Mouse (Mus musculus) forebrain, embryonic 14.5 days (tissue): Measurements from ENCODE around the gene Ampd2. TPM values are rescaled to one million over a fixed set of nuclear protein-coding genes. Genes with fewer than 3 reads are reported as not detected.

ENCODE experiments used
- ATAC-seq: fragments of 200-750 bp; cut with Nextera tagmentation; 2 replicates; pipeline ENCODE4 v1.8.0; 2017; ENCODE audit warnings: mild to moderate bottlenecking, moderate library complexity
- DNase-seq: peaks from one replicate; pipeline ENCODE4 v3.0.0-alpha.2; 2015; ENCODE audit warnings: low spot score
- H3K27ac ChIP-seq: fragments of 300-500 bp; sonication (generic); 2 replicates; pipeline ENCODE4 v1.5.1; 2014; ENCODE audit warnings: low read depth, mild to moderate bottlenecking, control low read depth, low read length, moderate library complexity
- H3K27me3 ChIP-seq: fragments of 300-500 bp; sonication (generic); replicated peaks from 2 replicates; pipeline ENCODE4 v1.6.1; 2014; ENCODE audit warnings: low read length, control low read depth, mixed read lengths; ENCODE audit not compliant: control insufficient read depth, insufficient read depth
- H3K36me3 ChIP-seq: fragments of 300-500 bp; sonication (generic); 2 replicates; pipeline ENCODE4 v1.6.1; 2014; ENCODE audit warnings: low read length, control low read depth; ENCODE audit not compliant: control insufficient read depth, insufficient read depth
- H3K4me1 ChIP-seq: fragments of 300-500 bp; sonication (generic); 2 replicates; pipeline ENCODE4 v1.6.1; 2014; ENCODE audit warnings: antibody characterized with exemption, low read length, control low read depth; ENCODE audit not compliant: control insufficient read depth, insufficient read depth
- H3K4me2 ChIP-seq: fragments of 300-500 bp; sonication (generic); 2 replicates; pipeline ENCODE4 v1.6.1; 2014; ENCODE audit warnings: mild to moderate bottlenecking, control low read depth, low read length
- H3K4me3 ChIP-seq: fragments of 300-500 bp; sonication (generic); 2 replicates; pipeline ENCODE4 v1.5.1; 2014; ENCODE audit warnings: low read depth, low read length, control low read depth
- H3K9ac ChIP-seq: fragments of 300-500 bp; sonication (generic); 2 replicates; pipeline ENCODE4 v1.6.1; 2014; ENCODE audit warnings: mild to moderate bottlenecking, low read length, control low read depth, moderate library complexity
- H3K9me3 ChIP-seq: fragments of 300-500 bp; sonication (generic); replicated peaks from 2 replicates; pipeline ENCODE4 v1.6.1; 2016; ENCODE audit warnings: low read length, control low read depth, mixed read lengths; ENCODE audit not compliant: control insufficient read depth
- WGBS: fragments of 180-500 bp; shearing (Covaris S2); extraction: QIAGEN DNeasy Blood & Tissue Kit; methylation state at CpG from one replicate; pipeline ENCODE4 v1.1.7; 2014; 5-methylcytosine and 5-hydroxymethylcytosine counted together
- polyA plus RNA-seq: library from polyadenylated mRNA; unstranded; fragments of >200 nt; fragmentation: Nextera tagmentation; extraction: Ambion mirVana; gene quantifications from 2 replicates; pipeline ENCODE4 v1.2.1, GENCODE M21; 2014

The Ampd2 gene
- polyA plus RNA-seq, 1 experiment from 2014 or later, result 27.1 TPM

GRCm38 (mm10) chr3:108124131-108124530 is 37.7 kb upstream of the Ampd2 start:
- H3K27me3 ChIP-seq, result no peaks in the 10 kb centered on the region
- DNase-seq, result no peak
- H3K36me3 ChIP-seq, result peaks cover 22% of the 10 kb centered on the region
- ATAC-seq, result no peak
- H3K4me3 ChIP-seq, result no peak overlapping the region
- H3K4me1 ChIP-seq, result no peaks in the 10 kb centered on the region
- H3K4me2 ChIP-seq, result no peak overlapping the region
- no peak overlapping the region for H3K9ac ChIP-seq
- H3K9me3 ChIP-seq, result no peaks in the 10 kb centered on the region
- no peak overlapping the region for H3K27ac ChIP-seq
- 65% methylated on average over 1 of the region's 1 CpGs for WGBS

- no peak overlapping the region for H3K4me2 ChIP-seq
- ATAC-seq (no peak), DNase-seq (no peak)
- H3K36me3 ChIP-seq, result peaks cover 27% of the 10 kb centered on the region
- no peak overlapping the region for H3K4me3 ChIP-seq
- 92% methylated on average over 5 of the region's 5 CpGs for WGBS
- H3K9me3 ChIP-seq, result no peaks in the 10 kb centered on the region
- no peaks in the 10 kb centered on the region for H3K27me3 ChIP-seq
- H3K4me1 ChIP-seq, result no peaks in the 10 kb centered on the region
- no peak overlapping the region for H3K9ac ChIP-seq
- no peak overlapping the region for H3K27ac ChIP-seq
These were observed 36.8 kb upstream of the Ampd2 start for GRCm38 (mm10) chr3:108123242-108123641.

GRCm38 (mm10) chr3:108121101-108121500 is 34.6 kb upstream of the Ampd2 start:
- Histone ChIP-seq H3K36me3 (peaks cover 40% of the 10 kb centered on the region), H3K27me3 (no peaks in the 10 kb centered on the region), H3K4me2 (no peak overlapping the region), H3K9me3 (no peaks in the 10 kb centered on the region), H3K4me1 (no peaks in the 10 kb centered on the region), H3K27ac (no peak overlapping the region), H3K9ac (no peak overlapping the region), H3K4me3 (no peak overlapping the region)
- DNase-seq (no peak), ATAC-seq (no peak)
- 97% methylated on average over 3 of the region's 3 CpGs for WGBS

GRCm38 (mm10) chr3:108117465-108117864 is 31.0 kb upstream of the Ampd2 start:
- WGBS, result 90% methylated on average over 6 of the region's 6 CpGs
- H3K27ac ChIP-seq, result no peak overlapping the region
- H3K9ac ChIP-seq, result no peak overlapping the region
- no peak overlapping the region for H3K4me3 ChIP-seq
- no peaks in the 10 kb centered on the region for H3K4me1 ChIP-seq
- ATAC-seq (no peak), DNase-seq (no peak)
- no peaks in the 10 kb centered on the region for H3K27me3 ChIP-seq
- H3K36me3 ChIP-seq, result peaks cover 62% of the 10 kb centered on the region
- H3K4me2 ChIP-seq, result no peak overlapping the region
- no peaks in the 10 kb centered on the region for H3K9me3 ChIP-seq

GRCm38 (mm10) chr3:108113591-108114289 is 27.3 kb upstream of the Ampd2 start:
- H3K9ac ChIP-seq, result no peak overlapping the region
- no peak overlapping the region for H3K27ac ChIP-seq
- H3K4me1 ChIP-seq, result no peaks in the 10 kb centered on the region
- no peaks in the 10 kb centered on the region for H3K27me3 ChIP-seq
- peaks cover 77% of the 10 kb centered on the region for H3K36me3 ChIP-seq
- no peak for DNase-seq
- no peaks in the 10 kb centered on the region for H3K9me3 ChIP-seq
- ATAC-seq, result no peak
- no peak overlapping the region for H3K4me3 ChIP-seq
- H3K4me2 ChIP-seq, result no peak overlapping the region
- 93% methylated on average over 7 of the region's 7 CpGs for WGBS

GRCm38 (mm10) chr3:108112666-108113065 is 26.2 kb upstream of the Ampd2 start:
- no peak for ATAC-seq
- DNase-seq, result peak; percentile 9
- no peaks in the 10 kb centered on the region for H3K4me1 ChIP-seq
- no peak overlapping the region for H3K9ac ChIP-seq
- peaks cover 79% of the 10 kb centered on the region for H3K36me3 ChIP-seq
- 83% methylated on average over 4 of the region's 4 CpGs for WGBS
- no peaks in the 10 kb centered on the region for H3K9me3 ChIP-seq
- no peak overlapping the region for H3K4me2 ChIP-seq
- H3K27ac ChIP-seq, result no peak overlapping the region
- H3K27me3 ChIP-seq, result no peaks in the 10 kb centered on the region
- H3K4me3 ChIP-seq, result no peak overlapping the region

GRCm38 (mm10) chr3:108112246-108112645 is 25.8 kb upstream of the Ampd2 start:
- Histone ChIP-seq H3K4me3 (no peak overlapping the region), H3K27ac (no peak overlapping the region), H3K9me3 (no peaks in the 10 kb centered on the region), H3K27me3 (no peaks in the 10 kb centered on the region), H3K9ac (no peak overlapping the region), H3K36me3 (peaks cover 77% of the 10 kb centered on the region), H3K4me1 (no peaks in the 10 kb centered on the region), H3K4me2 (no peak overlapping the region)
- no peak for DNase-seq
- WGBS, result 89% methylated on average over 7 of the region's 7 CpGs
- no peak for ATAC-seq

GRCm38 (mm10) chr3:108111320-108111719 is 24.9 kb upstream of the Ampd2 start:
- WGBS, result 86% methylated on average over 5 of the region's 5 CpGs
- no peaks in the 10 kb centered on the region for H3K9me3 ChIP-seq
- H3K27me3 ChIP-seq, result no peaks in the 10 kb centered on the region
- H3K9ac ChIP-seq, result no peak overlapping the region
- H3K4me3 ChIP-seq, result no peak overlapping the region
- peaks cover 76% of the 10 kb centered on the region for H3K36me3 ChIP-seq
- H3K4me1 ChIP-seq, result no peaks in the 10 kb centered on the region
- H3K4me2 ChIP-seq, result no peak overlapping the region
- no peak for ATAC-seq
- no peak overlapping the region for H3K27ac ChIP-seq
- no peak for DNase-seq

GRCm38 (mm10) chr3:108105281-108105680 is 18.8 kb upstream of the Ampd2 start:
- H3K27me3 ChIP-seq, result no peaks in the 10 kb centered on the region
- no peak overlapping the region for H3K4me2 ChIP-seq

More at GRCm38 (mm10) chr3:108105281-108105680, 18.8 kb upstream of the Ampd2 start:
- peaks cover 41% of the 10 kb centered on the region for H3K36me3 ChIP-seq
- H3K4me1 ChIP-seq, result peaks cover 17% of the 10 kb centered on the region
- WGBS, result 93% methylated on average over 3 of the region's 3 CpGs
- ATAC-seq (no peak), DNase-seq (no peak)
- no peak overlapping the region for H3K4me3 ChIP-seq
- H3K9ac ChIP-seq, result no peak overlapping the region
- no peaks in the 10 kb centered on the region for H3K9me3 ChIP-seq
- H3K27ac ChIP-seq, result no peak overlapping the region
